Mouse (Mus musculus) MEL (cell line): ENCODE results near the gene Cntn3. TPM values are rescaled to one million over a fixed set of nuclear protein-coding genes. Genes with fewer than 3 reads are reported as not detected.

Experiments used
- DNase-seq: peaks from one replicate; pipeline ENCODE4 v3.0.0; 2011; ENCODE audit warnings: low read depth, low spot score
- H3K27ac ChIP-seq: 2 replicates; pipeline ENCODE4 v1.5.1; 2012; ENCODE audit warnings: low read depth, mild to moderate bottlenecking, control low read depth, low read length, moderate library complexity; ENCODE audit not compliant: control insufficient read depth
- H3K27me3 ChIP-seq, 2 experiments: fragments of 150-350 bp in 1 of 2; sonication (generic) in 1 of 2; 2 replicates each; pipeline ENCODE4 v1.6.1; 2012; ENCODE audit warnings: low read length in 2 of 2, mild to moderate bottlenecking in 2 of 2, improper control_type of control experiment in 1 of 2, moderate library complexity in 1 of 2; ENCODE audit not compliant: insufficient read depth in 2 of 2, control insufficient read depth in 1 of 2
- H3K36me3 ChIP-seq, 2 experiments: 2 replicates each; pipeline ENCODE4 v1.6.1; 2012 to 2014; ENCODE audit warnings: low read length in 2 of 2, improper control_type of control experiment in 1 of 2, inconsistent platforms in 1 of 2, mild to moderate bottlenecking in 1 of 2; ENCODE audit not compliant: insufficient read depth in 2 of 2, control insufficient read depth in 1 of 2
- H3K4me1 ChIP-seq, 2 experiments: fragments of 150-350 bp in 1 of 2; sonication (generic) in 1 of 2; 2 replicates each; pipeline ENCODE4 v1.6.1; 2012; ENCODE audit warnings: low read length in 2 of 2, improper control_type of control experiment in 1 of 2, mild to moderate bottlenecking in 1 of 2; ENCODE audit not compliant: insufficient read depth in 2 of 2, control insufficient read depth in 1 of 2
- H3K4me3 ChIP-seq, 2 experiments: fragments of 150-350 bp in 1 of 2; sonication (generic) in 1 of 2; 2 replicates each; pipeline ENCODE4 v1.5.1; 2012; ENCODE audit warnings: low read depth in 2 of 2, low read length in 2 of 2, mild to moderate bottlenecking in 2 of 2, moderate library complexity in 2 of 2, control low read depth in 1 of 2, improper control_type of control experiment in 1 of 2; ENCODE audit not compliant: control insufficient read depth in 1 of 2, insufficient read depth in 1 of 2
- H3K79me2 ChIP-seq: 2 replicates; pipeline ENCODE4 v1.6.1; 2012; ENCODE audit warnings: mild to moderate bottlenecking, low read length, moderate library complexity; ENCODE audit not compliant: control insufficient read depth, poor library complexity, insufficient read depth
- H3K9ac ChIP-seq: 2 replicates; pipeline ENCODE4 v1.6.1; 2012; ENCODE audit warnings: low read depth, mild to moderate bottlenecking, control low read depth, low read length, moderate library complexity; ENCODE audit not compliant: control insufficient read depth, poor library complexity, severe bottlenecking
- H3K9me3 ChIP-seq: fragments of 150-350 bp; sonication (generic); replicated peaks from 2 replicates; pipeline ENCODE4 v1.6.1; 2012; ENCODE audit warnings: mild to moderate bottlenecking, low read length, improper control_type of control experiment, moderate library complexity; ENCODE audit not compliant: insufficient read depth
- CTCF ChIP-seq, 3 experiments: IDR thresholded peaks in 2 of 3; conservative IDR thresholded peaks in 1 of 3; 2 replicates each; pipeline ENCODE4 v1.5.1; 2011 to 2012; ENCODE audit warnings: low read length in 3 of 3, low read depth in 2 of 3, mild to moderate bottlenecking in 2 of 3, improper control_type of control experiment in 1 of 3, inconsistent platforms in 1 of 3, mixed read lengths in 1 of 3, moderate library complexity in 1 of 3; ENCODE audit not compliant: control insufficient read depth in 1 of 3, insufficient read depth in 1 of 3, poor library complexity in 1 of 3, severe bottlenecking in 1 of 3
- EP300 ChIP-seq, 2 experiments: IDR thresholded peaks; 2 replicates each; pipeline ENCODE4 v1.6.1; 2011; ENCODE audit warnings: improper control_type of control experiment in 2 of 2, low read length in 2 of 2, low read depth in 1 of 2, mild to moderate bottlenecking in 1 of 2
- ETS1 ChIP-seq: IDR thresholded peaks from 2 replicates; pipeline ENCODE4 v1.6.1; 2012; ENCODE audit warnings: low read depth, mild to moderate bottlenecking, inconsistent platforms, low read length, improper control_type of control experiment, moderate library complexity
- HCFC1 ChIP-seq: IDR thresholded peaks from 2 replicates; pipeline ENCODE4 v1.6.1; 2012; ENCODE audit warnings: low read depth, mild to moderate bottlenecking, inconsistent platforms, low read length, improper control_type of control experiment, moderate library complexity
- JUND ChIP-seq: IDR thresholded peaks from 2 replicates; pipeline ENCODE4 v1.6.1; 2011; ENCODE audit warnings: low read depth, mild to moderate bottlenecking, improper control_type of control experiment, low read length
- MAX ChIP-seq: IDR thresholded peaks from 2 replicates; pipeline ENCODE4 v1.6.1; 2011; ENCODE audit warnings: low read length, improper control_type of control experiment
- MAZ ChIP-seq: IDR thresholded peaks from 2 replicates; pipeline ENCODE4 v1.6.1; 2012; ENCODE audit warnings: low read depth, mild to moderate bottlenecking, inconsistent platforms, low read length, improper control_type of control experiment
- MEF2A ChIP-seq: IDR thresholded peaks from 2 replicates; pipeline ENCODE4 v1.6.1; 2014; ENCODE audit warnings: low read depth, mild to moderate bottlenecking, inconsistent platforms, low read length, improper control_type of control experiment; ENCODE audit not compliant: poor library complexity, insufficient replicate concordance, severe bottlenecking; ENCODE audit errors: extremely low read depth
- MXI1 ChIP-seq: IDR thresholded peaks from 2 replicates; pipeline ENCODE4 v1.6.1; 2011; ENCODE audit warnings: mild to moderate bottlenecking, low read depth, low read length, improper control_type of control experiment
- MYB ChIP-seq: IDR thresholded peaks from 2 replicates; pipeline ENCODE4 v1.6.1; 2011; ENCODE audit warnings: mild to moderate bottlenecking, low read depth, low read length, improper control_type of control experiment
- MYC ChIP-seq: IDR thresholded peaks from 2 replicates; pipeline ENCODE4 v1.6.1; 2011; ENCODE audit warnings: low read depth, mild to moderate bottlenecking, low read length, improper control_type of control experiment, moderate library complexity
- NRF1 ChIP-seq: IDR thresholded peaks from 2 replicates; pipeline ENCODE4 v1.6.1; 2014; ENCODE audit warnings: low read depth, mild to moderate bottlenecking, inconsistent platforms, low read length, improper control_type of control experiment, moderate library complexity; ENCODE audit not compliant: poor library complexity, insufficient read depth, severe bottlenecking
- RCOR1 ChIP-seq: IDR thresholded peaks from 2 replicates; pipeline ENCODE4 v1.6.1; 2012; ENCODE audit warnings: low read depth, mild to moderate bottlenecking, inconsistent platforms, low read length, improper control_type of control experiment
- TAL1 ChIP-seq: IDR thresholded peaks from 2 replicates; pipeline ENCODE4 v1.6.1; 2012; ENCODE audit warnings: mild to moderate bottlenecking, inconsistent platforms, low read length, moderate library complexity, mixed read lengths
- TCF12 ChIP-seq: IDR thresholded peaks from 2 replicates; pipeline ENCODE4 v1.6.1; 2014; ENCODE audit warnings: low read depth, mild to moderate bottlenecking, inconsistent platforms, low read length, improper control_type of control experiment, moderate library complexity
- USF1 ChIP-seq: IDR thresholded peaks from 2 replicates; pipeline ENCODE4 v1.6.1; 2014; ENCODE audit warnings: low read depth, mild to moderate bottlenecking, inconsistent platforms, low read length, improper control_type of control experiment, moderate library complexity
- ZKSCAN1 ChIP-seq: IDR thresholded peaks from 2 replicates; pipeline ENCODE4 v1.6.1; 2012; ENCODE audit warnings: low read depth, mild to moderate bottlenecking, inconsistent platforms, low read length, improper control_type of control experiment, moderate library complexity
- ZNF384 ChIP-seq: IDR thresholded peaks from 2 replicates; pipeline ENCODE4 v1.6.1; 2012; ENCODE audit warnings: low read depth, mild to moderate bottlenecking, inconsistent platforms, low read length, improper control_type of control experiment
- polyA plus RNA-seq, 2 experiments: library from polyadenylated mRNA; stranded (reverse) in 1 of 2; unstranded in 1 of 2; fragments of >175 nt in 1 of 2; fragments of >200 nt in 1 of 2; gene quantifications; 2 replicates each; pipeline versions ENCODE4 v1.2.1 to v1.2.4; 2012; ENCODE audit warnings: low replicate concordance in 2 of 2, low read depth in 1 of 2; ENCODE audit not compliant: insufficient read length in 2 of 2, insufficient read depth in 1 of 2, missing spikeins in 1 of 2
- total RNA-seq: library from RNA; depleted of rRNA; stranded (reverse); fragments of 300-350 nt; gene quantifications from 2 replicates; pipeline ENCODE4 v1.2.3, GENCODE M21; 2012

Cntn3 gene
- total and polyA plus RNA-seq, 3 experiments = 0.85 to 1.1 TPM; not detected in 1

GRCm38 (mm10) chr6:102363291-102363832, 209.5 kb downstream of the Cntn3 start:
- Histone ChIP-seq H3K4me1 (no peaks in the 10 kb centered on the region), H3K9ac (no peak overlapping the region), H3K36me3 (no peaks in the 10 kb centered on the region; a peak in 1 of 4 replicates), H3K79me2 (no peaks in the 10 kb centered on the region), H3K27me3 (no peaks in the 10 kb centered on the region), H3K27ac (no peak overlapping the region), H3K9me3 (no peaks in the 10 kb centered on the region), H3K4me3 (no peak overlapping the region)
- no peak for DNase-seq
- TF ChIP-seq CTCF (IDR thresholded peaks at IDR 0.05 in 2 of 3, conservative IDR thresholded peaks at IDR 0.05 in 1 of 3; ENCODE audit: control insufficient read depth in 1 of 3, insufficient read depth in 1 of 3, low read depth in 2 of 3, low read length in 3 of 3, poor library complexity in 1 of 3, severe bottlenecking in 1 of 3) (no peak), MYC (no peak), MAZ (no peak), JUND (no peak), MXI1 (no peak), ETS1 (no peak), NRF1 (no peak), EP300 (IDR thresholded peaks at IDR 0.05; ENCODE audit: low read depth in 1 of 2, low read length in 2 of 2) (no peak), RCOR1 (no peak), ZNF384 (no peak), ZKSCAN1 (no peak), MAX (no peak), TCF12 (no peak), MEF2A (no peak), MYB (no peak)

GRCm38 (mm10) chr6:102332144-102332543, 240.8 kb downstream of the Cntn3 start:
- Histone ChIP-seq H3K9me3 (no peaks in the 10 kb centered on the region), H3K27me3 (no peaks in the 10 kb centered on the region), H3K4me1 (no peaks in the 10 kb centered on the region), H3K9ac (no peak overlapping the region), H3K27ac (no peak overlapping the region), H3K36me3 (no peaks in the 10 kb centered on the region), H3K4me3 (no peak overlapping the region), H3K79me2 (no peaks in the 10 kb centered on the region)
- no peak for TF ChIP-seq RCOR1
- no peak for TF ChIP-seq HCFC1
- no peak for TF ChIP-seq MYB
- TF ChIP-seq USF1 = no peak
- no peak for TF ChIP-seq MAX
- no peak for TF ChIP-seq ZKSCAN1
- no peak for TF ChIP-seq TAL1
- TF ChIP-seq ETS1 = no peak
- DNase-seq = no peak
